Comparison of ENCODE assay signal across 15 mouse cellular contexts in genomic region chr9:89669878-89670277, GRCm38 (mm10). TPM values are rescaled to one million over a fixed set of nuclear protein-coding genes. Genes with fewer than 3 reads are reported as not detected.
DNase-seq lines count a peak whose midpoint lies in the region; ATAC-seq lines count a peak whose summit lies in the region.
"Had no signal": no experiment of that assay in that cellular context is flagged by ENCODE, and none has a peak within 500 bp of the region (broad histone marks: within the 10 kb centered on the region; RNA-seq: fewer than 3 reads in every experiment).

No protein-coding gene starts in this region.

- intact Hi-C loops in left cerebral cortex, postnatal 36 days (cut with DNase I) = loop anchor here (5.0 kb wide), 1 partner anchor 208 kb away; no protein-coding TSS in a partner anchor

- peak; percentile 69 for DNase-seq in 3T3-L1 (ENCODE audit: low read depth, low spot score)
- DNase-seq in Muller cell, postnatal 12 days (ENCODE audit: inconsistent ontology term) = peak; percentile 65
- peak; percentile 62 to 70 for DNase-seq in frontal cortex, postnatal 36 days (ENCODE audit: low spot score in 2 of 2)
- peak; percentile 35 to 64 for DNase-seq in left cerebral cortex, postnatal 36 days (ENCODE audit: low spot score in 2 of 2)
- no peak for DNase-seq in lung, postnatal 25 days (ENCODE audit: low spot score)
- no peak for DNase-seq in embryonic facial prominence, embryonic 10.5 days (ENCODE audit: low spot score)
- no peak for DNase-seq in hindbrain, embryonic 11.5 days (ENCODE audit: low spot score)
- DNase-seq: cerebellum, adult 9-11 months; kidney, postnatal 10 days; lung, adult 2 months; spleen, adult 18-20 months had no signal

- no peak for ATAC-seq in hindbrain, embryonic 11.5 days (ENCODE audit: low FRiP score)

- H3K27ac ChIP-seq in embryonic facial prominence, embryonic 10.5 days (replicated peaks) = no peak overlapping the region
- no peak overlapping the region for H3K27ac ChIP-seq in hindbrain, embryonic 11.5 days (ENCODE audit: low read depth, low read length)
- H3K27ac ChIP-seq: limb, embryonic 15.5 days; stomach, postnatal 0 days had no signal

- no peak overlapping the region for H3K4me3 ChIP-seq in embryonic facial prominence, embryonic 10.5 days
- no peak overlapping the region for H3K4me3 ChIP-seq in hindbrain, embryonic 11.5 days (ENCODE audit: low read depth, low read length)
- H3K4me3 ChIP-seq: limb, embryonic 15.5 days had no signal

- WGBS in embryonic facial prominence, embryonic 10.5 days = 84% methylated on average over 4 of the region's 4 CpGs
- WGBS in hindbrain, embryonic 11.5 days = 81% methylated on average over 4 of the region's 4 CpGs

- no peaks in the 10 kb centered on the region for H3K9me3 ChIP-seq in embryonic facial prominence, embryonic 10.5 days
- no peaks in the 10 kb centered on the region for H3K9me3 ChIP-seq in hindbrain, embryonic 11.5 days (ENCODE audit: control insufficient read depth, low read length)
- H3K9me3 ChIP-seq: limb, embryonic 15.5 days had no signal

- H3K36me3 ChIP-seq in embryonic facial prominence, embryonic 10.5 days (replicated peaks) = no peaks in the 10 kb centered on the region
- H3K36me3 ChIP-seq in hindbrain, embryonic 11.5 days (ENCODE audit: control insufficient read depth, insufficient read depth, low read length) = no peaks in the 10 kb centered on the region
- H3K36me3 ChIP-seq: limb, embryonic 15.5 days had no signal

- H3K4me1 ChIP-seq in embryonic facial prominence, embryonic 10.5 days = no peaks in the 10 kb centered on the region
- H3K4me1 ChIP-seq in hindbrain, embryonic 11.5 days (replicated peaks; ENCODE audit: control insufficient read depth, insufficient read depth, low read length) = no peaks in the 10 kb centered on the region
- H3K4me1 ChIP-seq: limb, embryonic 15.5 days had no signal

- no peak overlapping the region for H3K4me2 ChIP-seq in hindbrain, embryonic 11.5 days (replicated peaks; ENCODE audit: low read depth, low read length)
- H3K4me2 ChIP-seq: limb, embryonic 15.5 days had no signal

- H3K9ac ChIP-seq in hindbrain, embryonic 11.5 days (ENCODE audit: low read depth, low read length) = no peak overlapping the region
- H3K9ac ChIP-seq: limb, embryonic 15.5 days had no signal

- no peaks in the 10 kb centered on the region for H3K27me3 ChIP-seq in embryonic facial prominence, embryonic 10.5 days (replicated peaks; ENCODE audit: low read depth, poor library complexity, severe bottlenecking)
- no peaks in the 10 kb centered on the region for H3K27me3 ChIP-seq in hindbrain, embryonic 11.5 days (ENCODE audit: control insufficient read depth, insufficient read depth, low read length)
- H3K27me3 ChIP-seq: limb, embryonic 15.5 days had no signal

RNA-seq across cellular contexts. Expression of gene Tmed3, which starts 35.0 kb away (rescaled TPM):
- total RNA-seq in left cerebral cortex, postnatal 36 days (2021) = 10 to 100 TPM; 31.3 to 32.1 TPM
- polyA plus RNA-seq in embryonic facial prominence, embryonic 10.5 days (2016; fragmentation: Nextera tagmentation; extraction: Ambion mirVana) = 43.3 and 45.6 TPM in 2 replicates
- polyA plus RNA-seq in hindbrain, embryonic 11.5 days (2014; fragmentation: Nextera tagmentation; extraction: Ambion mirVana) = 43.9 and 46.2 TPM in 2 replicates

RNA-seq across cellular contexts. Expression of gene Minar1, which starts 47.0 kb away (rescaled TPM):
- 1 to 10 TPM; 5.4 to 6.5 TPM for total RNA-seq in left cerebral cortex, postnatal 36 days (2021)
- polyA plus RNA-seq in embryonic facial prominence, embryonic 10.5 days (2016; fragmentation: Nextera tagmentation; extraction: Ambion mirVana) = 0.07 and 0.20 TPM in 2 replicates
- polyA plus RNA-seq in hindbrain, embryonic 11.5 days (2014; fragmentation: Nextera tagmentation; extraction: Ambion mirVana) = 0.31 and 0.36 TPM in 2 replicates
- total RNA-seq: megakaryocyte, adult 5-6 weeks had no signal
- polyA plus RNA-seq: heart, postnatal 0 days; lung, adult 2 months had no signal

Comparison
In these comparisons a context has a peak if more than half of its experiments do, and no peak if none do; other contexts are left out.
1. DNase-seq: peak in 3T3-L1 (single experiment), Muller cell, postnatal 12 days (single experiment), frontal cortex, postnatal 36 days (2 of 2) and left cerebral cortex, postnatal 36 days (2 of 2); none in lung, postnatal 25 days (single experiment), embryonic facial prominence, embryonic 10.5 days (single experiment) and hindbrain, embryonic 11.5 days (single experiment).